Comparison of ENCODE assay signal across 21 mouse cellular contexts in genomic region chr11:24665310-24665709, GRCm38 (mm10).
"Had no signal": no experiment of that assay in that cellular context is flagged by ENCODE, and none has a peak within 500 bp of the region (broad histone marks: within the 10 kb centered on the region; RNA-seq: fewer than 3 reads in every experiment).

No protein-coding gene starts in this region.

- ATAC-seq: hindbrain, embryonic 16.5 days; hindbrain, postnatal 0 days; inflammation-experienced regulatory T-cells, adult 6 months; intestine, embryonic 15.5 days; intestine, embryonic 16.5 days; intestine, postnatal 0 days had no signal

- DNase-seq: heart, postnatal 10 days; heart, postnatal 14 days; heart, postnatal 36 days; heart, postnatal 4 days; kidney, adult 11 months; kidney, adult 18-20 months; kidney, adult 2 months; kidney, adult 8-10 months; kidney, adult 9 months; kidney, postnatal 10 days; kidney, postnatal 14 days; kidney, postnatal 25 days; kidney, postnatal 36 days; kidney, postnatal 4 days; layer of hippocampus, postnatal 36 days had no signal
